Mouse (Mus musculus): ENCODE data around the gene Use1.

Gene Use1

DNA sequence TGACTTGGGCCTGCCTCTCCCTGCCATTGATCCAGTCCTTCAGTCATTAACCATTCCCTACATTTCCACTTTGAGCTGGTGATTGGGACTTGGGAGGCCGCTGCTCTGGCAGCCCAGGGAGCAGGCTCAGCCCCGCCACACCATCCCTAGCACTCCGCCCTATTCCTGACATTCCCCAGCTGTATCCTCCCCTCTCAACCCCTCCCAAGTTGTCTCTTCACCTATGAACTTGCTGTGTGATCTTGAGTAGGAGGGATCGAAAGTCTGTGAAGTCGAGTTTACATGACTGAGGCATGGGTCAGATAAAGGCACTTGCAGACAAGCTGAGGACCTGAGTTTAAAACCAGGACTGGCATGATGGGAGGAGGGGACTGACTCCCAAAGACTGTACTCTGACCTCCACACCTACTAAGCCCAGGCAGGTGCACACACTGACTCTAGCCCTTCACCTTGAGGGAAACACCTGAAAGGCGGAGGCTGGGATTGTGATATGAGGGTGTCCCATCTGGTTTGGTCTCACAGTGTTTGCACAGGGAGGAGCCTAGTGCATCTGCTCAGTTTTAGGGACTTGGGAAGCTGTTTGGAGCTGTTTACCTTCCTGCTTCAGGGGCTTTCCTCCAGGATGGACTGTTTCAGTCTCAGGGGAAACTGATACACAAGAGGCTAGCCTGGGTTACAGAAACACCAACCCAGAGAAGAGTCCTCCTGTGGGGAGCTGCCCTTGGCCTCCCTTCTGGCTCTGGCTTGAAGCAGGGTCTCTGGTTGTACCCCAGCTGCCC lies 36.6 kb downstream of the Use1 start:
- DNase-seq, result no peak

GRCm38 (mm10) chr8:71404011-71404410 lies 37.4 kb downstream of the Use1 start:
- DNase-seq, result no peak

GRCm38 (mm10) chr8:71404951-71405351 lies 38.3 kb downstream of the Use1 start:
- DNase-seq, result no peak

GRCm38 (mm10) chr8:71405401-71406098 lies 38.9 kb downstream of the Use1 start, which contains the start of gene Ankle1:
Ankle1 (plus strand) TSS chr8:71406010.
- peak; percentile 90 to 92 for DNase-seq

- DNase-seq, result peak in 1 of 2 experiments; percentile 62
These were observed 39.7 kb downstream of the Use1 start for GRCm38 (mm10) chr8:71406099-71407015.

DNA sequence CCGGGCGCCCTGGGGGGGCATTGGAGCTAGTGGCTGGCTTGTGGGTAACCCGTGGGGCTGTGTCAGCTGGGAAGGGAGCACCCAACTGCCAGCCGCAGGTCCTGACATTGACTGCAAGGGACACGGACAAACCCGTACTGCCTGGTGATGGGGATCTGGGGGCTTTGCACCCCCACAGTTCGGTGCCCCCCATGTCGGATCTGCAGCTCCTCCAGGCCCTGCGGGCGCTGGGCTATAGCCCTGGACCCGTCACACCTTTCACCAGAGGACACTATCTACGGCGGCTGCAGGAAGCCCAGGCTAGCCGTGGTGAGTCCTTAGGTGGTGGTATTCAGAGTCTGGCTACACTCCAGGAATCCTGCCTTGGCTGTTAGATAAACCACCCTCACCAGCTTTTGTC lies 40.8 kb downstream of the Use1 start:
- no peak for DNase-seq

DNA sequence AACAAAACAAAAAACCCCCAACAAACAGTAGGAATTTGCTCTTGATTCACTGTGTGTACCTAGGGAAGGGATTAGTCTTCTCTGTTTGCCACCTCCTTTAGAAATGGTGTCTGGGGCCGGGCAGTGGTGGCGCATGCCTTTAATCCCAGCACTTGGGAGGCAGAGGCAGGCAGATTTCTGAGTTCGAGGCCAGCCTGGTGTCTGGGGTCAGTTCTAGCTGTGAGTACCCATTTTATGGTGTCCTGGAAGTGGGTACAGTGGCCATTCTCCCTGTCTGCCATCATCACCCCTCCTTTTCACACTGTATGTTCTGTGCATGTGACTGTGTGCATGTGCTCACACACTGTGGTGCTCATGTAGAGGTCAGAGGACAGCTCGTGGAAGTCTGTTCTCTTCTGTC lies 41.6 kb downstream of the Use1 start:
- no peak for DNase-seq

DNA sequence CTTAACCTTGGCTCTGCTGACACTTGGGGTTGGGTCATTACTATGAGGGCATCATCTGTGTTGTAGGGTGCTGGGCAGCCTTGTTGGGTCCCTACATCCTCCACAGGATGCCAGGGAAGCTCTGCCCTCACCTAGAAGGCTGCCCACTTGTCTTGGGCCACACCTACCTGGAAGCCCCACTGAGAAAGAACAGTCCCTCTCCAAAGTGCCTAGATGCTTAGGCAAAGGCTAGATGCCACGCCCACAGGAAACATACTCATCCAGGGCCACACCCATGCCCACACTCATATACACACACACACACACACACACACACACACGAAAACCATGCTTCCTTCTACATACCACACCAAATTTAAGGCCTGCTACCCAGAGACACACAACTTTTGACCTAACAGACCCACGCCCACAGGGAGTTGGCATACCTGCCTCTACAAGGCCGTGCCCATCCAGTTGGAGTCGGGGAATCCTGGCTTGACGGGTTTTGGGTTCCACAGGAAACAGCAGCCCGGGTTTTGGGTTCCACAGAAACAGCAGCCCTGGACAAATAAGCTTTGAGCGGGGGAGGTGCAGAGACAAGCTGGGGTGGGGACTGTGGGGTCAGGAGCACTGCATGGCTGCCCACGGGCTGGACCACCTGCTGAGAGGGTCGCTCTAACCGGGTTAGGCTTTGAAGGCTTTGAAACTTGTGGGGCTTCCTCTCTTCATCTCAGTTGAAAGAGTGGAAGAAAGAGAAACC lies 45.1 kb downstream of the Use1 start:
- DNase-seq, result no peak
